Mouse (Mus musculus): ENCODE measurements at regions not wholly inside any gene's neighbourhood (a gene's known extent, or its start where the extent isn't known, plus 50 kb on each side); places are given as distances from the start of the nearest gene placed in this dataset.

GRCm38 (mm10) chr6:89059431-89059975 lies 157.5 kb downstream of the Tpra1 start:
- 72% methylated on average over 4 of the region's 4 CpGs for WGBS
- Histone ChIP-seq H3K4me3 (no peak overlapping the region), H3K27ac (no peak overlapping the region), H3K4me2 (no peak overlapping the region), H3K27me3 (no peaks in the 10 kb centered on the region; the same call in 1 of the 2 replicates), H3K36me3 (no peaks in the 10 kb centered on the region), H3K4me1 (replicated peaks) (no peaks in the 10 kb centered on the region), H3K9me3 (replicated peaks) (no peaks in the 10 kb centered on the region), H3K9ac (no peak overlapping the region)
- no peak for ATAC-seq (replicated peaks; ENCODE audit: insufficient number of reproducible peaks, insufficient read depth, low FRiP score, low read depth)

GRCm38 (mm10) chr6:89064977-89065580 lies 163.0 kb downstream of the Tpra1 start:
- Histone ChIP-seq H3K27me3 (no peaks in the 10 kb centered on the region; the same call in 1 of the 2 replicates), H3K4me1 (replicated peaks) (no peaks in the 10 kb centered on the region), H3K4me3 (no peak overlapping the region), H3K9me3 (replicated peaks) (no peaks in the 10 kb centered on the region), H3K36me3 (no peaks in the 10 kb centered on the region), H3K4me2 (no peak overlapping the region), H3K9ac (no peak overlapping the region), H3K27ac (no peak overlapping the region)
- ATAC-seq (replicated peaks; ENCODE audit: insufficient number of reproducible peaks, insufficient read depth, low FRiP score, low read depth) = no peak
- WGBS = 73% methylated on average over 7 of the region's 7 CpGs

GRCm38 (mm10) chr6:89066588-89066987 lies 164.5 kb downstream of the Tpra1 start:
- Histone ChIP-seq H3K9ac (no peak overlapping the region), H3K4me1 (replicated peaks) (no peaks in the 10 kb centered on the region), H3K27ac (no peak overlapping the region), H3K4me3 (no peak overlapping the region), H3K27me3 (no peaks in the 10 kb centered on the region; the same call in 1 of the 2 replicates), H3K9me3 (replicated peaks) (no peaks in the 10 kb centered on the region), H3K36me3 (no peaks in the 10 kb centered on the region), H3K4me2 (no peak overlapping the region)
- no peak for ATAC-seq (replicated peaks; ENCODE audit: insufficient number of reproducible peaks, insufficient read depth, low FRiP score, low read depth)
- WGBS = 71% methylated on average over 5 of the region's 5 CpGs

- no peak overlapping the region for H3K9ac ChIP-seq
- no peaks in the 10 kb centered on the region for H3K9me3 ChIP-seq (replicated peaks)
- no peak overlapping the region for H3K4me3 ChIP-seq
- H3K27ac ChIP-seq = no peak overlapping the region
- no peaks in the 10 kb centered on the region for H3K36me3 ChIP-seq
- no peaks in the 10 kb centered on the region for H3K4me1 ChIP-seq (replicated peaks)
- no peaks in the 10 kb centered on the region for H3K27me3 ChIP-seq
- WGBS = 94% methylated on average over 5 of the region's 5 CpGs
- no peak for ATAC-seq (replicated peaks; ENCODE audit: insufficient number of reproducible peaks, insufficient read depth, low FRiP score, low read depth)
- no peak overlapping the region for H3K4me2 ChIP-seq
These were observed 166.2 kb downstream of the Tpra1 start for GRCm38 (mm10) chr6:89068286-89068685.

GRCm38 (mm10) chr6:89069108-89069507 lies 167.1 kb downstream of the Tpra1 start:
- Histone ChIP-seq H3K9ac (no peak overlapping the region), H3K4me3 (no peak overlapping the region), H3K4me2 (no peak overlapping the region), H3K27me3 (no peaks in the 10 kb centered on the region), H3K4me1 (replicated peaks) (no peaks in the 10 kb centered on the region), H3K36me3 (no peaks in the 10 kb centered on the region), H3K27ac (no peak overlapping the region), H3K9me3 (replicated peaks) (no peaks in the 10 kb centered on the region)
- 73% methylated on average over 5 of the region's 5 CpGs for WGBS
- ATAC-seq (replicated peaks; ENCODE audit: insufficient number of reproducible peaks, insufficient read depth, low FRiP score, low read depth) = no peak

- no peak overlapping the region for H3K4me3 ChIP-seq
- H3K9me3 ChIP-seq (replicated peaks) = no peaks in the 10 kb centered on the region
- no peak overlapping the region for H3K4me2 ChIP-seq
- no peak overlapping the region for H3K9ac ChIP-seq
- ATAC-seq (replicated peaks; ENCODE audit: insufficient number of reproducible peaks, insufficient read depth, low FRiP score, low read depth) = no peak
- no peaks in the 10 kb centered on the region for H3K36me3 ChIP-seq
- no peak overlapping the region for H3K27ac ChIP-seq
- no peaks in the 10 kb centered on the region for H3K27me3 ChIP-seq
- no peaks in the 10 kb centered on the region for H3K4me1 ChIP-seq (replicated peaks)
- 11% methylated on average over 3 of the region's 3 CpGs for WGBS
These were observed 168.0 kb downstream of the Tpra1 start for GRCm38 (mm10) chr6:89070011-89070410.

GRCm38 (mm10) chr6:89071766-89072165 lies 169.7 kb downstream of the Tpra1 start:
- no peak for ATAC-seq (replicated peaks; ENCODE audit: insufficient number of reproducible peaks, insufficient read depth, low FRiP score, low read depth)
- 42% methylated on average over 2 of the region's 2 CpGs for WGBS
- Histone ChIP-seq H3K4me2 (no peak overlapping the region), H3K4me1 (replicated peaks) (no peaks in the 10 kb centered on the region), H3K27ac (no peak overlapping the region), H3K36me3 (no peaks in the 10 kb centered on the region), H3K9me3 (replicated peaks) (no peaks in the 10 kb centered on the region), H3K4me3 (no peak overlapping the region), H3K27me3 (no peaks in the 10 kb centered on the region), H3K9ac (no peak overlapping the region)

- H3K4me3 ChIP-seq = no peak overlapping the region
- H3K4me2 ChIP-seq = no peak overlapping the region
- H3K36me3 ChIP-seq = no peaks in the 10 kb centered on the region
- whole genome bisulfite sequencing = 58% methylated on average over 2 of the region's 2 CpGs
- no peaks in the 10 kb centered on the region for H3K4me1 ChIP-seq (replicated peaks)
- H3K9me3 ChIP-seq (replicated peaks) = no peaks in the 10 kb centered on the region
- ATAC-seq (replicated peaks; ENCODE audit: insufficient number of reproducible peaks, insufficient read depth, low FRiP score, low read depth) = no peak
- H3K9ac ChIP-seq = no peak overlapping the region
- no peak overlapping the region for H3K27ac ChIP-seq
- H3K27me3 ChIP-seq = no peaks in the 10 kb centered on the region
These were observed 170.5 kb downstream of the Tpra1 start for GRCm38 (mm10) chr6:89072569-89072968.

- no peak overlapping the region for H3K4me3 ChIP-seq
- WGBS = 44% methylated on average over 6 of the region's 6 CpGs
- H3K27ac ChIP-seq = no peak overlapping the region
- no peak overlapping the region for H3K9ac ChIP-seq
- no peaks in the 10 kb centered on the region for H3K27me3 ChIP-seq
- H3K4me1 ChIP-seq (replicated peaks) = no peaks in the 10 kb centered on the region
- H3K4me2 ChIP-seq = no peak overlapping the region
- ATAC-seq (replicated peaks; ENCODE audit: insufficient number of reproducible peaks, insufficient read depth, low FRiP score, low read depth) = no peak
- no peaks in the 10 kb centered on the region for H3K36me3 ChIP-seq
- H3K9me3 ChIP-seq (replicated peaks) = no peaks in the 10 kb centered on the region; the same call in 1 of the 2 replicates
These were observed 179.7 kb downstream of the Tpra1 start for GRCm38 (mm10) chr6:89081624-89082300.

GRCm38 (mm10) chr6:89084437-89084836 lies 182.4 kb downstream of the Tpra1 start:
- Histone ChIP-seq H3K27me3 (no peaks in the 10 kb centered on the region), H3K9me3 (replicated peaks) (no peaks in the 10 kb centered on the region; the same call in 1 of the 2 replicates), H3K36me3 (no peaks in the 10 kb centered on the region), H3K27ac (no peak overlapping the region), H3K4me2 (no peak overlapping the region), H3K4me3 (no peak overlapping the region), H3K4me1 (replicated peaks) (no peaks in the 10 kb centered on the region), H3K9ac (no peak overlapping the region)
- ATAC-seq (replicated peaks; ENCODE audit: insufficient number of reproducible peaks, insufficient read depth, low FRiP score, low read depth) = no peak
- 90% methylated on average over 3 of the region's 3 CpGs for WGBS

- Histone ChIP-seq H3K9ac (no peak overlapping the region), H3K4me3 (no peak overlapping the region), H3K4me2 (no peak overlapping the region), H3K27me3 (no peaks in the 10 kb centered on the region), H3K9me3 (replicated peaks) (no peaks in the 10 kb centered on the region; the same call in 1 of the 2 replicates), H3K36me3 (no peaks in the 10 kb centered on the region), H3K4me1 (replicated peaks) (no peaks in the 10 kb centered on the region), H3K27ac (no peak overlapping the region)
- ATAC-seq (replicated peaks; ENCODE audit: insufficient number of reproducible peaks, insufficient read depth, low FRiP score, low read depth) = no peak
- 79% methylated on average over 6 of the region's 6 CpGs for WGBS
These were observed 183.1 kb downstream of the Tpra1 start for GRCm38 (mm10) chr6:89085151-89085550.

GRCm38 (mm10) chr6:89087620-89088019 lies 185.6 kb downstream of the Tpra1 start:
- no peak overlapping the region for H3K4me2 ChIP-seq
- no peak overlapping the region for H3K4me3 ChIP-seq
- ATAC-seq (replicated peaks; ENCODE audit: insufficient number of reproducible peaks, insufficient read depth, low FRiP score, low read depth) = no peak
- WGBS = 67% methylated on average over 4 of the region's 4 CpGs
- H3K36me3 ChIP-seq = no peaks in the 10 kb centered on the region
- no peaks in the 10 kb centered on the region for H3K27me3 ChIP-seq
- H3K9me3 ChIP-seq (replicated peaks) = no peaks in the 10 kb centered on the region; the same call in 1 of the 2 replicates
- no peaks in the 10 kb centered on the region for H3K4me1 ChIP-seq (replicated peaks)
- H3K27ac ChIP-seq = no peak overlapping the region
- no peak overlapping the region for H3K9ac ChIP-seq
